ENCODE assay signal across 13 mouse cellular contexts in genomic region chr4:84838545-84838944, GRCm38 (mm10).
A peak's percentile ranks its signal among the peaks of the same experiment; 100 is the strongest.
DNase-seq lines count a peak whose midpoint lies in the region; ATAC-seq lines count a peak whose summit lies in the region.
"Had no signal": no experiment of that assay in that cellular context is flagged by ENCODE, and none has a peak within 500 bp of the region (broad histone marks: within the 10 kb centered on the region; RNA-seq: fewer than 3 reads in every experiment).

No protein-coding gene starts in this region.

- DNase-seq in cerebellum, adult 11 months: no peak
- peak; percentile 35 to 52 for DNase-seq in cerebellum, postnatal 14 days
- DNase-seq in cerebellum, adult 18-20 months: no peak
- DNase-seq in MN1 (ENCODE audit: low spot score): peak; percentile 9
- DNase-seq: adrenal gland, adult 2 months; adrenal gland, postnatal 10 days; adrenal gland, postnatal 25 days; B cell, adult 2 months; embryo, embryonic 11 days had no signal

- peak; percentile 56; the same call in 1 of the 2 replicates for ATAC-seq in cerebellum, adult (ENCODE audit: insufficient number of reproducible peaks, low FRiP score, low TSS enrichment)
- ATAC-seq: CD4-positive, CD25-positive, alpha-beta regulatory T cell, adult 4 months; forebrain, embryonic 14.5 days; forebrain, embryonic 16.5 days had no signal

Comparison
In these comparisons a context has a peak if more than half of its experiments do, and no peak if none do; other contexts are left out.
1. DNase-seq: peak in cerebellum, postnatal 14 days (2 of 2) and MN1 (single experiment); none in cerebellum, adult 11 months (single experiment) and cerebellum, adult 18-20 months (0 of 2).